Mouse (Mus musculus) forebrain, embryonic 10.5 days (tissue): ENCODE measurements around the gene Fis1. TPM values are rescaled to one million over a fixed set of nuclear protein-coding genes. Genes with fewer than 3 reads are reported as not detected.

Experiments
- DNase-seq: peaks from one replicate; pipeline ENCODE4 v3.0.0-alpha.2; 2017; ENCODE audit warnings: low spot score; ENCODE audit errors: extremely low spot score
- H3K27ac ChIP-seq: fragments of 300-500 bp; sonication (generic); 2 replicates; pipeline ENCODE4 v1.5.1; 2016; ENCODE audit warnings: mild to moderate bottlenecking
- H3K27me3 ChIP-seq: fragments of 300-500 bp; sonication (generic); 2 replicates; pipeline ENCODE4 v1.6.1; 2016; ENCODE audit warnings: mild to moderate bottlenecking; ENCODE audit not compliant: poor library complexity, severe bottlenecking
- H3K36me3 ChIP-seq: fragments of 300-500 bp; sonication (generic); replicated peaks from 2 replicates; pipeline ENCODE4 v1.6.1; 2016; ENCODE audit warnings: mild to moderate bottlenecking, moderate library complexity
- H3K4me1 ChIP-seq: fragments of 300-500 bp; sonication (generic); 2 replicates; pipeline ENCODE4 v1.6.1; 2016
- H3K4me3 ChIP-seq: fragments of 300-500 bp; sonication (generic); 2 replicates; pipeline ENCODE4 v1.5.1; 2016; ENCODE audit warnings: mild to moderate bottlenecking, moderate library complexity
- H3K9me3 ChIP-seq: fragments of 300-500 bp; sonication (generic); 2 replicates; pipeline ENCODE4 v1.6.1; 2016; ENCODE audit warnings: mild to moderate bottlenecking, moderate library complexity
- WGBS: fragments of 180-500 bp; shearing (Covaris S2); methylation state at CpG from one replicate; pipeline ENCODE4 v1.1.7; 2016; 5-methylcytosine and 5-hydroxymethylcytosine counted together
- microRNA counts: library from miRNA; unstranded; fragments of <30 nt; microRNA quantifications from one replicate; lab custom pipeline; 2017
- microRNA-seq: library from miRNA; unstranded; fragments of <30 nt; microRNA quantifications from one replicate; pipeline ENCODE4, GENCODE M21; 2017
- polyA plus RNA-seq: library from polyadenylated mRNA; unstranded; fragments of >200 nt; fragmentation: Nextera tagmentation; extraction: Ambion mirVana; gene quantifications from 2 replicates; pipeline ENCODE4 v1.2.1, GENCODE M21; 2016

Fis1 gene
- polyA plus RNA-seq, 1 experiment from 2014 or later, result 263 TPM

- H3K27ac ChIP-seq, result peak within 1 kb of the TSS; percentile 100
- peak; percentile 96 for DNase-seq
- H3K36me3 ChIP-seq, result peaks cover 54% of the 10 kb centered on the region
- H3K27me3 ChIP-seq, result no peaks in the 10 kb centered on the region
- no peaks in the 10 kb centered on the region for H3K9me3 ChIP-seq
- peaks cover 26% of the 10 kb centered on the region for H3K4me1 ChIP-seq
- under 1% methylated on average over 26 of the region's 26 CpGs for WGBS
- H3K4me3 ChIP-seq, result peak within 1 kb of the TSS; percentile 91
Measured at GRCm38 (mm10) chr5:136986695-136987137, 33.6 kb downstream of the Fis1 start, which contains the start of gene Plod3. Gene Plod3 (plus strand): TSS chr5:136987019.

DNA sequence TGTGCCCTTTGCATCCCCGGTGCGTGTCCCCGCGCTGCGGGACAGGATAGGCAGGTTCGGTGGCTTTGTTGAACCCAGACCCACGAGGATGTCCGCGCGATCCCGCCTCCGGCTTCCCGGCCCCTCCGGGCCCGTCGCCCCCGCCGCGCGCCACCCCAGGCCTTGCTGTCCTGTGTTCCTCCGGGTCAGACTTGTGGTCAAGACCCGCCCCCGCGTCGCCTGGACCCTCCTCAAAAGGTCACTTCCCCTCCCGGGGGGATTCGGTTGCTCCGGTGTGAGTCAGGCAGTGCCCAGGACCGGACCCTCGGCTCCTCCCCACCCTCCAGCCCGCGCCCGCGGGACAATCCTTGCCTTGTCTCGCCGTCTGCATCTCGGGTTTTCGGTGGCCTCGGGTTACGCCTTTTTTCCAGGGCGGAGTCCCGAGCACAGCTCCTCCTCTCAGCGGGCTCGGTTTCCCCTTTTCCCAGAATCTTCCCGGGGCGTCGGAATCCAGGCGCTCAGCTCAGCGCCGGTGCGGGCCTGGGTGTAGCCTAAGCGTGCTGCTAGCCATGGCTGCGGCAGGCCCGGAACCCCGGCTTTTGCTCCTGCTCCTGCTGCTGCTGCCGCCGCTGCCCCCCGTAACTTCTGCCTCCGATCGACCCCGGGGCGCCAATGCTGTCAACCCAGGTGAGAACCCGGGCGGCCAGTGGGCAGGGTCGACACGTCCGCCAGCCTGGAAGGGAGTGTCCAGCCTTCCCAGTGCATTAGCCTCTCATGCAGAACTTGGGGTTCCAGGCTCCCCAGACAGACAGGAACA is 34.3 kb downstream of the Fis1 start:
- peak; percentile 79 for DNase-seq
- Histone ChIP-seq H3K27me3 (no peaks in the 10 kb centered on the region), H3K36me3 (peaks cover 54% of the 10 kb centered on the region), H3K9me3 (no peaks in the 10 kb centered on the region), H3K4me1 (peaks cover 26% of the 10 kb centered on the region), H3K27ac (peak overlapping the region; percentile 100), H3K4me3 (peak overlapping the region; percentile 91)
- WGBS, result under 1% methylated on average over 67 of the region's 67 CpGs

GRCm38 (mm10) chr5:136987934-136988271 is 34.8 kb downstream of the Fis1 start, which contains the start of gene Znhit1:
Gene Znhit1 (minus strand): TSS chr5:136988021.
- no peak for DNase-seq
- no peaks in the 10 kb centered on the region for H3K27me3 ChIP-seq
- WGBS, result 12% methylated on average over 12 of the region's 12 CpGs

GRCm38 (mm10) chr5:136988420-136988819 is 35.3 kb downstream of the Fis1 start:
- 86% methylated on average over 7 of the region's 7 CpGs for WGBS
- Histone ChIP-seq H3K36me3 (peaks cover 61% of the 10 kb centered on the region), H3K4me1 (peaks cover 26% of the 10 kb centered on the region), H3K27ac (peak overlapping the region; percentile 100; the same call in 1 of the 2 replicates), H3K27me3 (no peaks in the 10 kb centered on the region), H3K4me3 (peak overlapping the region; percentile 91), H3K9me3 (no peaks in the 10 kb centered on the region)
- no peak for DNase-seq

More at GRCm38 (mm10) chr5:136987934-136988271, 34.8 kb downstream of the Fis1 start, which contains the start of gene Znhit1:
- peaks cover 26% of the 10 kb centered on the region for H3K4me1 ChIP-seq
- peaks cover 58% of the 10 kb centered on the region for H3K36me3 ChIP-seq
- peak within 1 kb of the TSS; percentile 100 for H3K27ac ChIP-seq
- peak within 1 kb of the TSS; percentile 91 for H3K4me3 ChIP-seq
- H3K9me3 ChIP-seq, result no peaks in the 10 kb centered on the region

- no peak for DNase-seq
- WGBS, result 93% methylated on average over 6 of the region's 6 CpGs
- Histone ChIP-seq H3K4me3 (no peak overlapping the region), H3K9me3 (no peaks in the 10 kb centered on the region), H3K4me1 (peaks cover 26% of the 10 kb centered on the region), H3K27me3 (no peaks in the 10 kb centered on the region), H3K36me3 (peaks cover 65% of the 10 kb centered on the region), H3K27ac (no peak overlapping the region)
Measured at GRCm38 (mm10) chr5:136989801-136990200, 36.7 kb downstream of the Fis1 start.

DNA sequence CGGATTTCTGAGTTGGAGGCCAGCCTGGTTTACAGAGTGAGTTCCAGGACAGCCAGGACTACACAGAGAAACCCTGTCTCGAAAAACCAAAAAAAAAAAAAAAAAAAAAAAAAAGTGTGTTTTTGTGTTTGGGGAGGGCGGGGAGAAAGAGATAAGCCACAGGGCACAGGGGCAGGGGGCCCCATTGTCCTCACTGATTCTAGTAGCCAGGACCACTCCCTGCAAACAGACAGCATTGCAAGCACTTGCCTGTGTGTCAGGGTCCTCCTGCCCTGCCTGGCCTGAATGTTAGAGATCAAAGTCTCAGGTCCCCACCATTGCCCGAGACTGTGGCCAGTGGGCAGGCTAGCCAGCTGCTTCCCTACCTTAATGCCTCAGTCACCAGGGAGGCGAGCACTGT is 46.4 kb downstream of the Fis1 start:
- peaks cover 19% of the 10 kb centered on the region for H3K4me1 ChIP-seq

DNA sequence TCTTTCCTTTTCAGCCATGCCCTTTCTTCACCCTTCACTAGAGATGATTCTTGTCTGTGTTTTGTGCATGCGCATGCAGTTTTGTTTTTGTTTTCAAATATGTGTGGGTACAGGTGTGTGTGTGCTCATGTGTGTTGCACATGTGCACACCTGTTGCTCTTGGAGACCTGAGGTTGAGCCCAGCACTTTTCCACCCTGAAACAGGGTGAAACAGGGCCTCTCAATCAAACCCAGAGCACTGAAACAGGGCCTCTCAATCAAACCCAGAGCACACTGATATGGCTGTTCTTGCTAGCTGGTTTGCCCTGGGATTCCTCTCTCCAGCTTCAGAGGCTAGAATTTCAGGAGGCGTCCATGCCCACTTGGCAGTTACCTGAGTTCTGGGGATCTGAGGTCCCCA is 47.5 kb downstream of the Fis1 start:
- Histone ChIP-seq H3K4me1 (peaks cover 19% of the 10 kb centered on the region), H3K36me3 (peaks cover 10% of the 10 kb centered on the region), H3K27me3 (no peaks in the 10 kb centered on the region), H3K4me3 (no peak overlapping the region), H3K9me3 (no peaks in the 10 kb centered on the region), H3K27ac (no peak overlapping the region)
- peak; percentile 24 for DNase-seq
- WGBS, result 83% methylated on average over 2 of the region's 2 CpGs

More for the DNA sequence above, 46.4 kb downstream of the Fis1 start:
- Histone ChIP-seq H3K27me3 (no peaks in the 10 kb centered on the region), H3K36me3 (peaks cover 22% of the 10 kb centered on the region), H3K9me3 (no peaks in the 10 kb centered on the region), H3K27ac (no peak overlapping the region), H3K4me3 (no peak overlapping the region)
- DNase-seq, result no peak
- 80% methylated on average over 5 of the region's 5 CpGs for WGBS

GRCm38 (mm10) chr5:137007276-137007675 is 54.2 kb downstream of the Fis1 start:
- no peak for DNase-seq
- no peak overlapping the region for H3K4me3 ChIP-seq
- WGBS, result 62% methylated on average over 8 of the region's 8 CpGs
- no peak overlapping the region for H3K27ac ChIP-seq
- no peaks in the 10 kb centered on the region for H3K4me1 ChIP-seq
- no peaks in the 10 kb centered on the region for H3K9me3 ChIP-seq
- no peaks in the 10 kb centered on the region for H3K36me3 ChIP-seq
- H3K27me3 ChIP-seq, result no peaks in the 10 kb centered on the region

GRCm38 (mm10) chr5:137009988-137010387 is 56.9 kb downstream of the Fis1 start:
- no peaks in the 10 kb centered on the region for H3K4me1 ChIP-seq
- H3K4me3 ChIP-seq, result no peak overlapping the region
- WGBS, result 32% methylated on average over 3 of the region's 3 CpGs
- H3K36me3 ChIP-seq, result no peaks in the 10 kb centered on the region
- H3K27ac ChIP-seq, result no peak overlapping the region
- H3K9me3 ChIP-seq, result peaks cover 3% of the 10 kb centered on the region
- no peaks in the 10 kb centered on the region for H3K27me3 ChIP-seq
- peak; percentile 51 for DNase-seq

DNA sequence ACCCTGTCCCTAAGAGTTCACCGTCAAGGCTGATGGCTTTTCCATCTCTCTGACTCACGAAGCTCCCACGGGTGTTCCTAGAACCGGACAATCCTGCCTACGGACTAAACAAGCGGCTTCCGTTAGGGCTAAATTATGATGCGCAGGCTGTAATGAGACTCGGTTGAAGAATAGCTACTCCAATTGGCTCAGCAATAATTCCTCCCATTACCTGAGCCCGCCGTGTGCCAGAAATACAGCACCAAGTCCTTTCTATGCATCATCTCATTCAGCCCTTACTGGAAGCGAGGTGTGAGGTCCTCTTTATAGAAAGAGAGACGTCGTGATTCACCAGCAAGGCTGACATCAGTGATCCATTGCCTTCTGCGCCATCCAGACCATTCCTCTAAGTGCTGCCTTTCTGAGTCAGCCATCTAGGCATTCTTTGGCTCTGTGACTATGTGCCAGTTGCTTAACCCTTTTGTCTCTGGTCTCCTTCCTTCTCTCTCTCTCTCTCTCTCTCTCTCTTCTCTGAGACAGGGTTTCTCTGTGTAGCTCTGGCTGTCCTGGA is 59.4 kb downstream of the Fis1 start:
- Histone ChIP-seq H3K36me3 (no peaks in the 10 kb centered on the region), H3K27me3 (no peaks in the 10 kb centered on the region), H3K27ac (no peak overlapping the region), H3K4me3 (no peak overlapping the region), H3K4me1 (no peaks in the 10 kb centered on the region), H3K9me3 (peaks cover 8% of the 10 kb centered on the region)
- 87% methylated on average over 15 of the region's 15 CpGs for WGBS
- DNase-seq, result no peak

MicroRNAs encoded within 50 kb of the gene (microRNA counts, 519-probe panel; counts per million panel counts)
- 341 counts per million, percentile 65 among the panel's probes with 10 or more counts for microRNA mmu-miR-702 (lab: Ali Mortazavi, UCI)

Small RNAs within 50 kb of the gene (microRNA-seq; reads per million reads assigned to microRNA genes)
- gene Mir702, result 101 reads per million, percentile 48 among the genes with 10 or more reads in this experiment

Other genes with a start within 250 kb of the Fis1 start
- 48.6 and 48.9 TPM in 2 replicates for gene Col26a1, start 70.1 kb upstream of the Fis1 start, polyA plus RNA-seq
- 107 and 113 TPM in 2 replicates for gene Ift22, start 45.1 kb upstream of the Fis1 start, polyA plus RNA-seq
- gene Cldn15, start 13.3 kb downstream of the Fis1 start, polyA plus RNA-seq, result 0.35 and 0.52 TPM in 2 replicates
- 35.7 and 40.7 TPM in 2 replicates for gene Plod3, start 33.7 kb downstream of the Fis1 start, polyA plus RNA-seq
- gene Znhit1, start 34.7 kb downstream of the Fis1 start, polyA plus RNA-seq, result 102 and 107 TPM in 2 replicates
- gene Vgf, start 73.1 kb downstream of the Fis1 start, polyA plus RNA-seq, result 0.35 TPM in 1 of 2 replicates, not detected in the other
- 195 and 198 TPM in 2 replicates for gene Ap1s1, start 92.9 kb downstream of the Fis1 start, polyA plus RNA-seq
- 0.10 and 0.17 TPM in 2 replicates for gene Serpine1, start 119.0 kb downstream of the Fis1 start, polyA plus RNA-seq
- gene Trim56, start 162.9 kb downstream of the Fis1 start, polyA plus RNA-seq, result 4.6 and 5.0 TPM in 2 replicates
- not detected in 2 replicates for gene Muc3, start 196.0 kb downstream of the Fis1 start, polyA plus RNA-seq